In genomic region chr3:53338571-53338970, GRCm38 (mm10) we compare ENCODE assay signal across 33 mouse cellular contexts.
DNase-seq lines count a peak whose midpoint lies in the region; TF ChIP-seq lines count a peak whose summit lies in the region.
"Had no signal": no experiment of that assay in that cellular context is flagged by ENCODE, and none has a peak within 500 bp of the region (broad histone marks: within the 10 kb centered on the region; RNA-seq: fewer than 3 reads in every experiment).

No protein-coding gene starts in this region.

- TF ChIP-seq CTCF in CH12.LX (conservative IDR thresholded peaks at IDR 0.05 in 1 of 2, IDR thresholded peaks at IDR 0.05 in 1 of 2; ENCODE audit: low read depth in 2 of 2, low read length in 2 of 2), result no peak
- no peak for TF ChIP-seq CTCF in brain, embryonic 14.5 days (IDR thresholded peaks at IDR 0.05; ENCODE audit: borderline replicate concordance, extremely low read depth, insufficient read depth, insufficient read length)

- TF ChIP-seq RAD21 in CH12.LX (IDR thresholded peaks at IDR 0.05; ENCODE audit: low read depth, low read length), result no peak

- no peak for TF ChIP-seq POLR2A in CH12.LX (IDR thresholded peaks at IDR 0.05; ENCODE audit: low read depth, low read length)
- no peak for TF ChIP-seq POLR2A in brain, embryonic 14.5 days (IDR thresholded peaks at IDR 0.05; ENCODE audit: borderline replicate concordance, extremely low read depth, insufficient read depth, insufficient read length, poor library complexity, severe bottlenecking)

- H3K4me3 ChIP-seq in CH12.LX (replicated peaks in 1 of 3; ENCODE audit: low read depth in 2 of 3, low read length in 2 of 3, poor library complexity in 1 of 3), result no peak overlapping the region
- H3K4me3 ChIP-seq: embryonic facial prominence, embryonic 12.5 days; forebrain, embryonic 15.5 days; heart, embryonic 12.5 days; intestine, embryonic 15.5 days; limb, embryonic 10.5 days; limb, embryonic 15.5 days; liver, embryonic 13.5 days; megakaryocyte, embryonic 14.5 days; neural tube, embryonic 13.5 days had no signal

- peak overlapping the region; percentile 25; the same call in 1 of the 2 replicates for H3K4me2 ChIP-seq in CH12.LX (ENCODE audit: insufficient read depth, low read depth, poor library complexity, severe bottlenecking)
- H3K4me2 ChIP-seq: embryonic facial prominence, embryonic 12.5 days; forebrain, embryonic 15.5 days; heart, embryonic 12.5 days; intestine, embryonic 15.5 days; limb, embryonic 15.5 days; liver, embryonic 13.5 days; neural tube, embryonic 13.5 days had no signal

- H3K27ac ChIP-seq in CH12.LX (ENCODE audit: insufficient read depth, low read depth), result no peak overlapping the region
- H3K27ac ChIP-seq: embryonic facial prominence, embryonic 12.5 days; forebrain, embryonic 15.5 days; intestine, embryonic 15.5 days; limb, embryonic 10.5 days; limb, embryonic 15.5 days; liver, embryonic 13.5 days; neural tube, embryonic 13.5 days; stomach, postnatal 0 days had no signal

- in situ Hi-C loops in CH12.LX (cut with MboI; ENCODE audit: low pct_ligation_motif_present, low pct_unique_long_range_greater_than_20kb, low sequenced_read_pairs), result no loop called here

- dilution Hi-C loops in CH12.LX (cut with MboI; ENCODE audit: extremely low pct_ligation_motif_present, extremely low pct_unique_long_range_greater_than_20kb, low sequenced_read_pairs), result no loop called here

- H3K9ac ChIP-seq in CH12.LX (ENCODE audit: insufficient read depth, low read depth), result no peak overlapping the region
- H3K9ac ChIP-seq: embryonic facial prominence, embryonic 12.5 days; forebrain, embryonic 15.5 days; heart, embryonic 12.5 days; intestine, embryonic 15.5 days; limb, embryonic 15.5 days; liver, embryonic 13.5 days; neural tube, embryonic 13.5 days had no signal

- no peaks in the 10 kb centered on the region for H3K27me3 ChIP-seq in CH12.LX (replicated peaks)
- H3K27me3 ChIP-seq: embryonic facial prominence, embryonic 12.5 days; forebrain, embryonic 15.5 days; heart, embryonic 12.5 days; intestine, embryonic 15.5 days; liver, embryonic 13.5 days; megakaryocyte, embryonic 14.5 days; neural tube, embryonic 13.5 days had no signal

- intact Hi-C loops in left cerebral cortex, postnatal 4 days (cut with DNase I), result no loop called here

- no peaks in the 10 kb centered on the region for H3K79me2 ChIP-seq in CH12.LX (replicated peaks; ENCODE audit: control insufficient read depth, extremely low read depth, insufficient read depth, poor library complexity, severe bottlenecking)

- H3K4me1 ChIP-seq in CH12.LX (ENCODE audit: control insufficient read depth in 1 of 2, insufficient read depth in 2 of 2), result peaks cover 0 to 1% of the 10 kb centered on the region in 2 experiments; a peak in 1 of 4 replicates
- H3K4me1 ChIP-seq: forebrain, embryonic 15.5 days; intestine, embryonic 15.5 days; liver, embryonic 13.5 days; megakaryocyte, embryonic 14.5 days had no signal

- H3K9me3 ChIP-seq in CH12.LX (replicated peaks; ENCODE audit: low read length), result no peaks in the 10 kb centered on the region
- H3K9me3 ChIP-seq: embryonic facial prominence, embryonic 12.5 days; forebrain, embryonic 15.5 days; heart, embryonic 12.5 days; intestine, embryonic 15.5 days; limb, embryonic 10.5 days; limb, embryonic 15.5 days; liver, embryonic 13.5 days; megakaryocyte, embryonic 14.5 days; neural tube, embryonic 13.5 days had no signal

- no peaks in the 10 kb centered on the region for H3K36me3 ChIP-seq in CH12.LX (replicated peaks in 1 of 2; ENCODE audit: control insufficient read depth in 1 of 2, insufficient read depth in 1 of 2, low read length in 1 of 2)
- H3K36me3 ChIP-seq: embryonic facial prominence, embryonic 12.5 days; forebrain, embryonic 15.5 days; heart, embryonic 12.5 days; intestine, embryonic 15.5 days; limb, embryonic 10.5 days; limb, embryonic 15.5 days; liver, embryonic 13.5 days; neural tube, embryonic 13.5 days had no signal

- DNase-seq in left cerebral cortex, postnatal 4 days, result peak; percentile 48
- no peak for DNase-seq in left cerebral cortex, adult 18-20 months (ENCODE audit: low spot score in 2 of 2)
- DNase-seq in CH12.LX (ENCODE audit: extremely low read depth), result no peak
- peak; percentile 47 for DNase-seq in brain, embryonic 14.5 days (ENCODE audit: low read depth)
- DNase-seq in retina, embryonic 14.5 days (ENCODE audit: low spot score), result peak; percentile 51
- no peak for DNase-seq in urinary bladder, adult 18-20 months (ENCODE audit: low spot score in 2 of 2)
- DNase-seq: adrenal gland, adult 8-10 months; B cell, adult 2 months; cerebellum, adult 8-10 months; cerebellum, postnatal 36 days; embryo, embryonic 11 days; gastrocnemius, postnatal 25 days; heart, adult 18-20 months; heart, postnatal 4 days; kidney, adult 2 months; kidney, postnatal 4 days; liver, embryonic 13.5 days; lung, adult 18-20 months; lung, postnatal 4 days; midbrain, embryonic 14.5 days; right cerebral cortex, adult 18-20 months; spleen, adult 18-20 months; thymus, adult 18-20 months; thymus, postnatal 25 days had no signal

- TF ChIP-seq EP300 in CH12.LX (IDR thresholded peaks at IDR 0.05; ENCODE audit: low read length), result no peak

TF ChIP-seq in CH12.LX, 34 proteins besides CTCF, POLR2A, EP300 and RAD21:
- TF ChIP-seq BHLHE40 (IDR thresholded peaks at IDR 0.05; ENCODE audit: low read depth, low read length) (no peak), HCFC1 (IDR thresholded peaks at IDR 0.05; ENCODE audit: low read depth, low read length) (no peak), E2F4 (IDR thresholded peaks at IDR 0.05; ENCODE audit: insufficient replicate concordance, low read depth, low read length) (no peak), JUND (conservative IDR thresholded peaks at IDR 0.05; ENCODE audit: low read depth, low read length) (no peak), KAT2A (IDR thresholded peaks at IDR 0.05; ENCODE audit: insufficient replicate concordance, low read length) (no peak)
TF ChIP-seq in CH12.LX: peak in this region for 0.

Comparison
In these comparisons a context has a peak if more than half of its experiments do, and no peak if none do; other contexts are left out.
1. DNase-seq: peak in left cerebral cortex, postnatal 4 days (single experiment), brain, embryonic 14.5 days (single experiment) and retina, embryonic 14.5 days (single experiment); none in left cerebral cortex, adult 18-20 months (0 of 2), CH12.LX (single experiment) and urinary bladder, adult 18-20 months (0 of 2).